Comparison of ENCODE assay signal across 25 mouse cellular contexts in the genomic region with DNA sequence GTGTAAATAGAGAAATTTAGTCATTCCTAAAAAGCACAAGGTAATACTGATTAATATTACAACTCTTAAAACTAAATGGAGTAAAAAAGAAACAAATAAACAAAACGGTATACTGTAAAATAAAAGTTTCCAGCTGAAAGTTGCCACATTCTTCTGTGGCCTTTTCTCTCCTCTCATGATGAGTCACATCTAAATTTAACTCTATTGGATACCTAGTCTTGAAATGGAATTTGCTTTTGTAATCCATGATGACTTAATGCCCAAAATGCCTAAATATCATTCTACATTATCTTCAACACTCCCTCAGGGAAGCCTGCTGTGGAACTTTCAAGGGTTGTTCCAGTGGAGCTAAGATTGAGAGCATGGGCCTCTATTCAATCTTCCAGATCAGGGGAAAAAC.
"Had no signal": no experiment of that assay in that cellular context is flagged by ENCODE, and none has a peak within 500 bp of the region (broad histone marks: within the 10 kb centered on the region; RNA-seq: fewer than 3 reads in every experiment).

No protein-coding gene starts in this region.

- H3K36me3 ChIP-seq: heart, embryonic 10.5 days; heart, embryonic 12.5 days; hindbrain, embryonic 10.5 days; hindbrain, embryonic 12.5 days; intestine, embryonic 15.5 days; kidney, embryonic 15.5 days; limb, embryonic 10.5 days; limb, embryonic 12.5 days; liver, embryonic 13.5 days had no signal

- H3K4me3 ChIP-seq: gastrocnemius, adult 2 months; heart, embryonic 10.5 days; heart, embryonic 12.5 days; hindbrain, embryonic 10.5 days; hindbrain, embryonic 12.5 days; intestine, embryonic 15.5 days; kidney, embryonic 15.5 days; layer of hippocampus, adult 2 months; left cerebral cortex, adult 2 months; limb, embryonic 10.5 days; limb, embryonic 12.5 days; liver, embryonic 13.5 days had no signal

- H3K4me2 ChIP-seq: heart, embryonic 12.5 days; hindbrain, embryonic 12.5 days; hindbrain, embryonic 14.5 days; intestine, embryonic 15.5 days; kidney, embryonic 15.5 days; limb, embryonic 12.5 days; liver, embryonic 11.5 days; liver, embryonic 13.5 days had no signal

- DNase-seq: gastrocnemius, adult 2 months; gastrocnemius, postnatal 10 days; gastrocnemius, postnatal 25 days; heart, adult 18-20 months; heart, postnatal 10 days; heart, postnatal 4 days; kidney, adult 18-20 months; kidney, adult 9 months; kidney, postnatal 14 days; kidney, postnatal 4 days; liver; liver, embryonic 13.5 days had no signal

- H3K4me1 ChIP-seq: heart, embryonic 10.5 days; heart, embryonic 12.5 days; hindbrain, embryonic 10.5 days; hindbrain, embryonic 12.5 days; intestine, embryonic 15.5 days; kidney, embryonic 15.5 days; limb, embryonic 10.5 days; limb, embryonic 12.5 days; liver, embryonic 13.5 days had no signal

- H3K27me3 ChIP-seq: heart, embryonic 12.5 days; hindbrain, embryonic 12.5 days; intestine, embryonic 15.5 days; kidney, embryonic 15.5 days; limb, embryonic 12.5 days; liver, embryonic 13.5 days had no signal

- H3K27ac ChIP-seq: gastrocnemius, adult 2 months; heart, embryonic 10.5 days; hindbrain, embryonic 10.5 days; hindbrain, embryonic 12.5 days; hindbrain, embryonic 14.5 days; intestine, embryonic 15.5 days; kidney, embryonic 15.5 days; kidney, postnatal 0 days; layer of hippocampus, adult 2 months; left cerebral cortex, adult 2 months; limb, embryonic 10.5 days; limb, embryonic 12.5 days; liver, embryonic 13.5 days had no signal
